Mouse (Mus musculus) C2C12 (cell line): ENCODE results near the gene Ubap1l.

Experiments used
- CTCF ChIP-seq: IDR thresholded peaks from one replicate; pipeline ENCODE4 v1.5.1; 2011; ENCODE audit not compliant: control insufficient read depth, insufficient read depth, insufficient read length
- MYOG ChIP-seq: IDR thresholded peaks from one replicate; pipeline ENCODE4 v1.6.1; 2011; ENCODE audit not compliant: control insufficient read depth, insufficient read length; ENCODE audit errors: extremely low read depth

- TF ChIP-seq CTCF (no peak), MYOG (no peak)
These were observed 21.9 kb downstream of the Ubap1l start for GRCm38 (mm10) chr9:65382751-65383097.
